Mouse (Mus musculus): ENCODE measurements at regions not wholly inside any gene's neighbourhood (a gene's known extent, or its start where the extent isn't known, plus 50 kb on each side); places are given as distances from the start of the nearest gene placed in this dataset.

- TF ChIP-seq CTCF (IDR thresholded peaks at IDR 0.05; ENCODE audit: borderline replicate concordance, extremely low read depth, insufficient read depth, insufficient read length) (no peak), POLR2A (IDR thresholded peaks at IDR 0.05; ENCODE audit: borderline replicate concordance, extremely low read depth, insufficient read depth, insufficient read length, poor library complexity, severe bottlenecking) (no peak)
Observed at GRCm38 (mm10) chr5:150894049-150894738, 58.2 kb upstream of the Kl start.
